Mouse (Mus musculus) stomach, postnatal 0 days (tissue): ENCODE data around the gene Mob3a.

Experiments used
- CTCF ChIP-seq: IDR thresholded peaks from 2 replicates; pipeline ENCODE4 v1.5.1; 2016; ENCODE audit warnings: antibody characterized with exemption, low read depth, mild to moderate bottlenecking, moderate library complexity
- EP300 ChIP-seq: optimal IDR thresholded peaks from 2 replicates; pipeline ENCODE3; 2016; ENCODE audit warnings: antibody characterized with exemption

- no peak for TF ChIP-seq EP300
- TF ChIP-seq CTCF: no peak
These were observed 15.2 kb downstream of the Mob3a start for GRCm38 (mm10) chr10:80686617-80687016.
